Mouse (Mus musculus) kidney, adult 2 months (tissue): ENCODE results near the gene Ndufs2.

Source experiments
- CTCF ChIP-seq: fragments of 200-500 bp; conservative IDR thresholded peaks from 2 replicates; pipeline ENCODE4 v1.5.1; 2011; ENCODE audit warnings: low read depth, mild to moderate bottlenecking, control low read depth, low read length, moderate library complexity, mixed read lengths; ENCODE audit not compliant: insufficient read depth, insufficient read length
- POLR2A ChIP-seq: fragments of 200-500 bp; IDR thresholded peaks from one replicate; pipeline ENCODE4 v1.6.1; 2011; ENCODE audit warnings: low read depth, low read length, control low read depth

DNA sequence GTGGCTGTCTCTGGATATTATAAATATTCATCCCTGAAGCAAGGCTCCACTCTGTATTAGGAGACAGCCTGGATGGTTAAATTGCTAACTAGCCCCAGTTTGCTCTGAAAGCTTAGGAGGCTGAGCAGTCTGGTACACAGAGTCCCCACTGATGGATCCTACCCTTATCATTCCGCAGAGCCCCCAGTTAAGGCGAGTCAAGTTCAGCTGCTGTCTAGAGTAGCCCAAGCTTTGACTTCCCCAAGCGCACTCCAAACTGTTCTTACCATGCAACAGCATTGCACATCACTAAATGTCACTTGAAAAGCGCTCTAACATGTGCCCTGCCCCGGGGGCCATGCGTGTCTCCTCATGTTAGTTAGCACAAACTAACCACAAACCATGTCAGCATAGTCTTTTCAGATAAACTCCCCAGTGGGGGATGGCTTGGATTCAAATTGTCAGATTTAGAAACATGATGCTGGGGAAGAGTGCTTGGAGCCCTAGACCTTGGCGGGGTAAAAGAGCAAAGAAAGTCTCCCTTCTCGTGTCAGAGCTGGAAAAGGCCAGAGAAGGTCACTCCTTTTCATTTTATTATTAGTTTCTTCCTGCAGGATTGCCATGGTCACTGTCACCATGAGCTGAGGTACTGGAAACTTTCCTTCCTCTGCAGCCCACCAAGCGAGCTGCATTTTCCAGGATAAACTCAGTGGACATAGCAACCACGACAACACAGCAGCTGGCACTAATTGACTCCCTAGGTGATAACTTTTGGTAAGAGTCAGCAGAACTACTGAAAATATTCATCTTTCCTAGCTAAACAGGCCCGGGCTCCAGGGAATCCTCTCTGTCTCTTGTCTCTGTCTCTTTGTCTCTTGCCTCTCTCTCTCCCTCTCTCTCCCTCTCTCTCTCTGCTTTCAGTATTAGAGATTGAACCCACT, 57.0 kb downstream of the Ndufs2 start:
- no peak for TF ChIP-seq CTCF
- TF ChIP-seq POLR2A: no peak
